Mouse (Mus musculus) CH12.LX (cell line): Measurements from ENCODE around the gene Zfp770. TPM values are rescaled to one million over a fixed set of nuclear protein-coding genes. Genes with fewer than 3 reads are reported as not detected.

Experiments used
- DNase-seq: peaks from one replicate; pipeline ENCODE4 v3.0.0-alpha.2; 2013; ENCODE audit errors: extremely low read depth
- H3K27ac ChIP-seq: 2 replicates; pipeline ENCODE4 v1.5.1; 2012; ENCODE audit warnings: low read depth, mild to moderate bottlenecking, control low read depth, moderate library complexity; ENCODE audit not compliant: insufficient read depth
- H3K27me3 ChIP-seq: replicated peaks from 2 replicates; pipeline ENCODE3; 2012; ENCODE audit warnings: inconsistent platforms
- H3K36me3 ChIP-seq, 2 experiments: replicated peaks in 1 of 2; 2 replicates each; pipeline versions ENCODE3 to v1.6.1; 2012; ENCODE audit warnings: inconsistent platforms in 1 of 2, low read length in 1 of 2, mild to moderate bottlenecking in 1 of 2, mixed read lengths in 1 of 2, moderate library complexity in 1 of 2; ENCODE audit not compliant: control insufficient read depth in 1 of 2, insufficient read depth in 1 of 2
- H3K4me1 ChIP-seq, 2 experiments: 2 replicates each; pipeline ENCODE4 v1.6.1; 2012; ENCODE audit warnings: inconsistent platforms in 1 of 2, moderate library complexity in 1 of 2; ENCODE audit not compliant: insufficient read depth in 2 of 2, control insufficient read depth in 1 of 2
- H3K4me2 ChIP-seq: 2 replicates; pipeline ENCODE4 v1.6.1; 2012; ENCODE audit warnings: low read depth, mild to moderate bottlenecking, control low read depth; ENCODE audit not compliant: poor library complexity, insufficient read depth, severe bottlenecking
- H3K4me3 ChIP-seq, 3 experiments: fragments of 150-350 bp in 1 of 3; sonication (generic) in 1 of 3; replicated peaks in 1 of 3; 2 replicates each; pipeline versions ENCODE3 to v1.5.1; 2011 to 2012; ENCODE audit warnings: low read depth in 2 of 3, low read length in 2 of 3, mild to moderate bottlenecking in 2 of 3, moderate library complexity in 2 of 3, control low read depth in 1 of 3, improper control_type of control experiment in 1 of 3, inconsistent platforms in 1 of 3, mixed read lengths in 1 of 3; ENCODE audit not compliant: poor library complexity in 1 of 3
- H3K79me2 ChIP-seq: replicated peaks from 2 replicates; pipeline ENCODE4 v1.6.1; 2012; ENCODE audit warnings: mild to moderate bottlenecking, moderate library complexity; ENCODE audit not compliant: control insufficient read depth, poor library complexity, insufficient read depth, severe bottlenecking; ENCODE audit errors: extremely low read depth
- H3K9ac ChIP-seq: 2 replicates; pipeline ENCODE4 v1.6.1; 2012; ENCODE audit warnings: low read depth, mild to moderate bottlenecking, control low read depth, moderate library complexity; ENCODE audit not compliant: insufficient read depth
- H3K9me3 ChIP-seq: replicated peaks from 2 replicates; pipeline ENCODE3; 2012; ENCODE audit warnings: low read length, inconsistent platforms, mixed read lengths
- BHLHE40 ChIP-seq: IDR thresholded peaks from 2 replicates; pipeline ENCODE4 v1.6.1; 2011; ENCODE audit warnings: mild to moderate bottlenecking, low read depth, low read length, improper control_type of control experiment
- CHD1 ChIP-seq: IDR thresholded peaks from 2 replicates; pipeline ENCODE4 v1.6.1; 2012; ENCODE audit warnings: low read depth, low read length, improper control_type of control experiment, inconsistent platforms
- CHD2 ChIP-seq: IDR thresholded peaks from 2 replicates; pipeline ENCODE4 v1.6.1; 2011; ENCODE audit warnings: low read length, improper control_type of control experiment
- CTCF ChIP-seq, 2 experiments: IDR thresholded peaks in 1 of 2; conservative IDR thresholded peaks in 1 of 2; 2 replicates each; pipeline ENCODE4 v1.5.1; 2011 to 2012; ENCODE audit warnings: low read depth in 2 of 2, low read length in 2 of 2, improper control_type of control experiment in 1 of 2, inconsistent platforms in 1 of 2, mild to moderate bottlenecking in 1 of 2, moderate library complexity in 1 of 2
- ELF1 ChIP-seq: IDR thresholded peaks from 2 replicates; pipeline ENCODE4 v1.6.1; 2014; ENCODE audit warnings: low read depth, mild to moderate bottlenecking, inconsistent platforms, low read length, improper control_type of control experiment
- EP300 ChIP-seq: IDR thresholded peaks from 2 replicates; pipeline ENCODE4 v1.6.1; 2011; ENCODE audit warnings: low read length, improper control_type of control experiment
- ETS1 ChIP-seq: conservative IDR thresholded peaks from 2 replicates; pipeline ENCODE4 v1.6.1; 2012; ENCODE audit warnings: low read depth, mild to moderate bottlenecking, inconsistent platforms, low read length, improper control_type of control experiment, moderate library complexity
- HCFC1 ChIP-seq: IDR thresholded peaks from 2 replicates; pipeline ENCODE4 v1.6.1; 2012; ENCODE audit warnings: low read depth, mild to moderate bottlenecking, inconsistent platforms, low read length, improper control_type of control experiment
- JUN ChIP-seq: IDR thresholded peaks from 2 replicates; pipeline ENCODE4 v1.6.1; 2011; ENCODE audit warnings: low read depth, mild to moderate bottlenecking, low read length, improper control_type of control experiment, moderate library complexity; ENCODE audit not compliant: insufficient read depth
- JUND ChIP-seq: conservative IDR thresholded peaks from 2 replicates; pipeline ENCODE4 v1.6.1; 2011; ENCODE audit warnings: low read depth, low read length, improper control_type of control experiment
- KAT2A ChIP-seq: IDR thresholded peaks from 2 replicates; pipeline ENCODE4 v1.6.1; 2012; ENCODE audit warnings: low read length, improper control_type of control experiment, inconsistent platforms; ENCODE audit not compliant: insufficient replicate concordance
- MAFK ChIP-seq: IDR thresholded peaks from 2 replicates; pipeline ENCODE4 v1.6.1; 2011; ENCODE audit warnings: low read length, improper control_type of control experiment; ENCODE audit not compliant: insufficient replicate concordance
- MAX ChIP-seq: IDR thresholded peaks from 2 replicates; pipeline ENCODE4 v1.6.1; 2011; ENCODE audit warnings: low read length, improper control_type of control experiment
- MAZ ChIP-seq: IDR thresholded peaks from 2 replicates; pipeline ENCODE4 v1.6.1; 2012; ENCODE audit warnings: low read depth, mild to moderate bottlenecking, inconsistent platforms, low read length, improper control_type of control experiment, moderate library complexity
- MEF2A ChIP-seq: IDR thresholded peaks from 2 replicates; pipeline ENCODE4 v1.6.1; 2014; ENCODE audit warnings: low read depth, mild to moderate bottlenecking, inconsistent platforms, low read length, improper control_type of control experiment, borderline replicate concordance
- MXI1 ChIP-seq: IDR thresholded peaks from 2 replicates; pipeline ENCODE4 v1.6.1; 2011; ENCODE audit warnings: mild to moderate bottlenecking, low read depth, low read length, improper control_type of control experiment
- MYC ChIP-seq: IDR thresholded peaks from 2 replicates; pipeline ENCODE4 v1.6.1; 2011; ENCODE audit warnings: low read depth, mild to moderate bottlenecking, improper control_type of control experiment, low read length
- NELFE ChIP-seq: IDR thresholded peaks from 2 replicates; pipeline ENCODE4 v1.6.1; 2011; ENCODE audit warnings: low read depth, low read length, improper control_type of control experiment
- NRF1 ChIP-seq: IDR thresholded peaks from 2 replicates; pipeline ENCODE4 v1.6.1; 2014; ENCODE audit warnings: low read depth, mild to moderate bottlenecking, inconsistent platforms, low read length, improper control_type of control experiment, moderate library complexity
- POLR2A ChIP-seq: IDR thresholded peaks from 2 replicates; pipeline ENCODE4 v1.6.1; 2011; ENCODE audit warnings: low read depth, mild to moderate bottlenecking, improper control_type of control experiment, low read length
- POLR2AphosphoS2 ChIP-seq: IDR thresholded peaks from 2 replicates; pipeline ENCODE4 v1.6.1; 2011; ENCODE audit warnings: low read depth, low read length, improper control_type of control experiment
- RAD21 ChIP-seq: IDR thresholded peaks from 2 replicates; pipeline ENCODE4 v1.6.1; 2011; ENCODE audit warnings: low read depth, mild to moderate bottlenecking, low read length, improper control_type of control experiment, moderate library complexity
- RCOR1 ChIP-seq: conservative IDR thresholded peaks from 2 replicates; pipeline ENCODE4 v1.6.1; 2012; ENCODE audit warnings: low read depth, mild to moderate bottlenecking, inconsistent platforms, low read length, improper control_type of control experiment
- SIN3A ChIP-seq: IDR thresholded peaks from 2 replicates; pipeline ENCODE4 v1.6.1; 2012; ENCODE audit warnings: low read length, improper control_type of control experiment, inconsistent platforms
- SMC3 ChIP-seq: IDR thresholded peaks from 2 replicates; pipeline ENCODE4 v1.6.1; 2011; ENCODE audit warnings: low read depth, low read length, improper control_type of control experiment
- TBP ChIP-seq: conservative IDR thresholded peaks from 2 replicates; pipeline ENCODE4 v1.6.1; 2011; ENCODE audit warnings: low read depth, low read length, improper control_type of control experiment
- TCF12 ChIP-seq: IDR thresholded peaks from 2 replicates; pipeline ENCODE4 v1.6.1; 2014; ENCODE audit warnings: low read depth, mild to moderate bottlenecking, inconsistent platforms, low read length, improper control_type of control experiment
- USF1 ChIP-seq: IDR thresholded peaks from 2 replicates; pipeline ENCODE4 v1.6.1; 2014; ENCODE audit warnings: low read depth, mild to moderate bottlenecking, inconsistent platforms, low read length, improper control_type of control experiment
- ZKSCAN1 ChIP-seq: IDR thresholded peaks from 2 replicates; pipeline ENCODE4 v1.6.1; 2012; ENCODE audit warnings: low read depth, inconsistent platforms, low read length, improper control_type of control experiment, borderline replicate concordance
- ZMIZ1 ChIP-seq: IDR thresholded peaks from 2 replicates; pipeline ENCODE4 v1.6.1; 2012; ENCODE audit warnings: low read depth, mild to moderate bottlenecking, inconsistent platforms, low read length, improper control_type of control experiment
- ZNF384 ChIP-seq: IDR thresholded peaks from 2 replicates; pipeline ENCODE4 v1.6.1; 2012; ENCODE audit warnings: low read depth, low read length, improper control_type of control experiment, inconsistent platforms
- dilution Hi-C: fragments of 300-500 bp; cut with MboI; formaldehyde crosslinking; loops from 2 replicates; pipeline ENCODE4 v1.14.3; 2020; ENCODE audit warnings: low sequenced_read_pairs; ENCODE audit not compliant: extremely low pct_unique_long_range_greater_than_20kb, extremely low pct_ligation_motif_present
- in situ Hi-C: fragments of 300-500 bp; cut with MboI; formaldehyde crosslinking; loops from 3 replicates; pipeline ENCODE4 v1.14.3; 2019; ENCODE audit warnings: low sequenced_read_pairs, low pct_ligation_motif_present, low pct_unique_long_range_greater_than_20kb, mixed read lengths
- polyA plus RNA-seq: library from polyadenylated mRNA; unstranded; fragments of >175 nt; gene quantifications from 2 replicates; pipeline ENCODE4 v1.2.1, GENCODE M21; 2012; ENCODE audit warnings: low read depth; ENCODE audit not compliant: insufficient read length
- total RNA-seq, 2 experiments: library from RNA; depleted of rRNA; stranded (reverse); fragments of 300-350 nt in 1 of 2; fragments of >200 nt in 1 of 2; gene quantifications; 2 replicates each; pipeline ENCODE4 v1.2.3; 2012 to 2014

Gene Zfp770
- total and polyA plus RNA-seq, 3 experiments: 4.6 to 12.3 (median 9.9) TPM

GRCm38 (mm10) chr2:114174651-114175484 lies 26.4 kb downstream of the Zfp770 start (continued):
- TF ChIP-seq NELFE (peak; percentile 98), CHD2 (no peak), CTCF (conservative IDR thresholded peaks at IDR 0.05 in 1 of 2, IDR thresholded peaks at IDR 0.05 in 1 of 2; ENCODE audit: low read depth in 2 of 2, low read length in 2 of 2) (peak; percentile 62 to 80), ELF1 (peak; percentile 92), TCF12 (peak; percentile 77), RAD21 (peak; percentile 25), ZMIZ1 (peak; percentile 56; the same call in 1 of the 2 replicates), HCFC1 (peak; percentile 95), RCOR1 (no peak), KAT2A (peak; percentile 90; the same call in 1 of the 2 replicates), ZNF384 (no peak), USF1 (no peak), ETS1 (no peak), MYC (peak; percentile 60; the same call in 1 of the 2 replicates), MAX (no peak), POLR2AphosphoS2 (0 out of 2 replicates have a peak, but pooled peaks have one; percentile 52), EP300 (no peak), MXI1 (peak; percentile 84), MAZ (peak; percentile 48; the same call in 1 of the 2 replicates), JUND (no peak), BHLHE40 (no peak)

- H3K4me3 ChIP-seq: no peak overlapping the region
- dilution Hi-C loops: no loop called here
- TF ChIP-seq CHD1 (no peak), POLR2AphosphoS2 (no peak), ZKSCAN1 (no peak), MAZ (no peak), JUND (no peak), NRF1 (no peak), TBP (no peak), SIN3A (no peak), BHLHE40 (no peak), SMC3 (no peak), EP300 (no peak), MAFK (no peak), MEF2A (no peak), RCOR1 (no peak), POLR2A (no peak), ZNF384 (no peak), JUN (no peak), ELF1 (no peak), RAD21 (no peak)
- peak overlapping the region; percentile 44; the same call in 1 of the 2 replicates for H3K4me2 ChIP-seq
- no peaks in the 10 kb centered on the region for H3K9me3 ChIP-seq
- in situ Hi-C loops: no loop called here
- peaks cover 12 to 28% of the 10 kb centered on the region in 2 experiments for H3K36me3 ChIP-seq
- no peaks in the 10 kb centered on the region for H3K27me3 ChIP-seq
- no peak for DNase-seq
- H3K4me1 ChIP-seq: peaks cover 0 to 16% of the 10 kb centered on the region in 2 experiments; a peak in 1 of 4 replicates
- no peak overlapping the region for H3K27ac ChIP-seq
- H3K9ac ChIP-seq: peak overlapping the region; percentile 70; the same call in 1 of the 2 replicates
- H3K79me2 ChIP-seq: peaks cover 32% of the 10 kb centered on the region
These were observed 28.0 kb downstream of the Zfp770 start for GRCm38 (mm10) chr2:114173248-114173647.
